Mouse (Mus musculus): ENCODE measurements around the gene Rbfox2. TPM values are rescaled to one million over a fixed set of nuclear protein-coding genes. Genes with fewer than 3 reads are reported as not detected.

Gene Rbfox2
- total RNA-seq, 2 experiments from 2014 or later, result 219 to 240 TPM

Other genes starting within 250 kb of the Rbfox2 start
- under 1 TPM; 0.14 to 0.29 TPM for gene Apol7a, start 92.1 kb upstream of the Rbfox2 start, total RNA-seq (2021)
- gene Apol9a, start 104.1 kb upstream of the Rbfox2 start, total RNA-seq (2021), result not detected
- gene Apol7b, start 140.5 kb upstream of the Rbfox2 start, total RNA-seq (2021), result 1 to 10 TPM in 1 of 2 experiments, under 1 TPM in 1; 0.52 to 1.7 TPM
- not detected for gene Apol10a, start 170.0 kb upstream of the Rbfox2 start, total RNA-seq (2021)
- not detected for gene Apol11a, start 201.3 kb upstream of the Rbfox2 start, total RNA-seq (2021)
- gene Apol7c, start 226.3 kb upstream of the Rbfox2 start, total RNA-seq (2021), result under 1 TPM in 1 of 2 experiments, not detected in 1; 0.12 TPM

All from gastrocnemius, postnatal 10 days (tissue).